Mouse (Mus musculus) liver, adult 2 months (tissue): Measurements from ENCODE around the gene Vsig8.

Source experiments
- CTCF ChIP-seq: fragments of 200-500 bp; IDR thresholded peaks from 2 replicates; pipeline ENCODE4 v1.5.1; 2011; ENCODE audit warnings: low read depth, low read length, control low read depth
- POLR2A ChIP-seq: fragments of 200-500 bp; IDR thresholded peaks from 2 replicates; pipeline ENCODE4 v1.6.1; 2011; ENCODE audit warnings: low read length, control low read depth; ENCODE audit not compliant: insufficient read depth; ENCODE audit errors: extremely low read depth

- no peak for TF ChIP-seq CTCF
- TF ChIP-seq POLR2A = no peak
Observed at GRCm38 (mm10) chr1:172507001-172507400, 48.7 kb upstream of the Vsig8 start.
